Mouse (Mus musculus): ENCODE measurements around the gene Gm266.

DNA sequence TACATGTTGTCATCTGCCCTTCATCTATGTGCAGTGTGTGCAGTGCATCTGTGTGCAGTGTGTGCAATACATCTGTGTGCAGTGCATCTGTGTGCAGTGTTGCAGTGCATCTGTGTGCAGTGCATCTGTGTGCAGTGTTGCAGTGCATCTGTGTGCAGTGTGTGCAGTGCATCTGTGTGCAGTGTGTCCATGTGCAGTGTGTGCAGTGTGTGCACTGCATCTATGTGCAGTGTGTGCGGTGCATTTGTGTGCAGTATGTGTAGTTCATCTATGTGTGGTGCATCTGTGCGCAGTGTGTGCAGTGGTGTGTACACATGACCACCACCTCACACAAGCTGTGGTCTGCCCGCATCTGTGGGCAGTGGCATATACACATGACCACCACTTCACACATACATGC lies 19.3 kb downstream of the Gm266 start:
- TF ChIP-seq POLR2A (IDR thresholded peaks at IDR 0.05; ENCODE audit: insufficient read depth, low read depth, low read length) (no peak), CTCF (IDR thresholded peaks at IDR 0.05; ENCODE audit: insufficient read depth, low read depth, low read length) (no peak)

Measured in olfactory bulb, adult 2 months (tissue).